Mouse (Mus musculus) limb, embryonic 14.5 days (tissue): Measurements from ENCODE around the gene Omg. TPM values are rescaled to one million over a fixed set of nuclear protein-coding genes. Genes with fewer than 3 reads are reported as not detected.

ENCODE experiments used
- ATAC-seq: fragments of 200-750 bp; cut with Nextera tagmentation; 2 replicates; pipeline ENCODE4 v1.8.0; 2017; ENCODE audit warnings: low read depth, moderate number of reproducible peaks, moderate TSS enrichment; ENCODE audit not compliant: low FRiP score
- DNase-seq: peaks from one replicate; pipeline ENCODE4 v3.0.0-alpha.2; 2015; ENCODE audit warnings: low spot score
- H3K27ac ChIP-seq: fragments of 300-500 bp; sonication (generic); replicated peaks from 2 replicates; pipeline ENCODE4 v1.5.1; 2014; ENCODE audit warnings: low read depth, mild to moderate bottlenecking, low read length, moderate library complexity, mixed read lengths
- H3K27me3 ChIP-seq: fragments of 300-500 bp; sonication (generic); 2 replicates; pipeline ENCODE4 v1.6.1; 2014; ENCODE audit warnings: low read length, mixed read lengths; ENCODE audit not compliant: control insufficient read depth, insufficient read depth
- H3K36me3 ChIP-seq: fragments of 300-500 bp; sonication (generic); 2 replicates; pipeline ENCODE4 v1.6.1; 2014; ENCODE audit warnings: mild to moderate bottlenecking, low read length, moderate library complexity, mixed read lengths; ENCODE audit not compliant: control insufficient read depth, insufficient read depth
- H3K4me1 ChIP-seq: fragments of 300-500 bp; sonication (generic); 2 replicates; pipeline ENCODE4 v1.6.1; 2014; ENCODE audit warnings: antibody characterized with exemption, low read length, mixed read lengths; ENCODE audit not compliant: control insufficient read depth, insufficient read depth
- H3K4me2 ChIP-seq: fragments of 300-500 bp; sonication (generic); replicated peaks from 2 replicates; pipeline ENCODE4 v1.6.1; 2014; ENCODE audit warnings: low read depth, mild to moderate bottlenecking, low read length, moderate library complexity; ENCODE audit not compliant: severe bottlenecking
- H3K4me3 ChIP-seq: fragments of 300-500 bp; sonication (generic); replicated peaks from 2 replicates; pipeline ENCODE4 v1.5.1; 2014; ENCODE audit warnings: low read length
- H3K9ac ChIP-seq: fragments of 300-500 bp; sonication (generic); 2 replicates; pipeline ENCODE4 v1.6.1; 2014; ENCODE audit warnings: mild to moderate bottlenecking, low read depth, low read length, moderate library complexity; ENCODE audit not compliant: severe bottlenecking
- H3K9me3 ChIP-seq: fragments of 300-500 bp; sonication (generic); 2 replicates; pipeline ENCODE4 v1.6.1; 2016; ENCODE audit warnings: low read length; ENCODE audit not compliant: control insufficient read depth
- POLR2A ChIP-seq: fragments of 200-500 bp; IDR thresholded peaks from 2 replicates; pipeline ENCODE4 v1.8.0; 2012; ENCODE audit warnings: inconsistent platforms, mild to moderate bottlenecking, moderate library complexity, borderline replicate concordance; ENCODE audit not compliant: insufficient read depth, insufficient read length; ENCODE audit errors: extremely low read depth
- WGBS: fragments of 180-500 bp; shearing (Covaris S2); extraction: QIAGEN DNeasy Blood & Tissue Kit; methylation state at CpG from one replicate; pipeline ENCODE4 v1.1.7; 2014; 5-methylcytosine and 5-hydroxymethylcytosine counted together
- polyA plus RNA-seq, 2 experiments: library from polyadenylated mRNA; depleted of rRNA in 1 of 2; stranded (reverse) in 1 of 2; unstranded in 1 of 2; fragments of >200 nt; fragmentation: Nextera tagmentation in 1 of 2; extraction: Ambion mirVana in 1 of 2; gene quantifications; 2 replicates each; pipeline versions ENCODE4 v1.2.1 to v1.2.3; 2012 to 2014

Gene Omg
- polyA plus RNA-seq, 2 experiments: 0.03 to 0.26 TPM

DNA sequence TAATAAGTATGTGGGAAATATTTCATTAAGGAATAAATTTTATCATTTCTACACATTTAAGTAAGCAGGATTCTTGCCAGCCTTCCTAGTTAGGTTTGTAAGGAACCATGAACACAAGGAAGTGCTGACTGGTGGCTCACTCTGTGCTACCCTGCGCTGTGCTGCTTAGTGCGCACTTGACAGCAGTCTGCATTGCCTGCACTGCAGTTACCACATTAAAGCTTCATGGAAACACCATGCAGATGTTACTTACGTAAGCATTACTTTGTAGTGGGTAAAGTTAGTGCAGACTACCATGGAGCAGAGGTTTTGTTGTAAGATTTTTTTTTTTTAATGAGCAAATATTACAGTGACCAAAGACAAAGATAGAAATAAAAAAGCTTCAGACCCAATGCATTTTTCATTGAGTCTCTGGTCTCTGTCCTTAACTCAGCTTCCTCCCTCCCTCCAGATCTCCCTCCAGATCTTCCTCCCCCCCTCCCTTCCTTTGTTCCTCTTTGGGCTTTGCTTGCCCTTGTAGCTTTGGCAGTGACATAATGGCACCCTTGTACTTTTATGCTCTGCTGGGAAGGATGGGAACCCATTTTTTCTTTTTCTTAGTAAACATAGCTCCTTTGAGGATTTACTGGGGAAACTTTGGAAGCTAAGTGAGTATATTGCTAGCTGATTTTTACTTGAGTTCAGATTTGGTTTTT lies 43.0 kb downstream of the Omg start:
- DNase-seq: no peak
- Histone ChIP-seq H3K9ac (no peak overlapping the region), H3K4me3 (no peak overlapping the region), H3K36me3 (peaks cover 59% of the 10 kb centered on the region), H3K27ac (no peak overlapping the region), H3K27me3 (no peaks in the 10 kb centered on the region), H3K4me2 (no peak overlapping the region), H3K9me3 (no peaks in the 10 kb centered on the region), H3K4me1 (no peaks in the 10 kb centered on the region)
- no peak for ATAC-seq
- TF ChIP-seq POLR2A: no peak
- 91% methylated on average over 3 of the region's 3 CpGs for WGBS

DNA sequence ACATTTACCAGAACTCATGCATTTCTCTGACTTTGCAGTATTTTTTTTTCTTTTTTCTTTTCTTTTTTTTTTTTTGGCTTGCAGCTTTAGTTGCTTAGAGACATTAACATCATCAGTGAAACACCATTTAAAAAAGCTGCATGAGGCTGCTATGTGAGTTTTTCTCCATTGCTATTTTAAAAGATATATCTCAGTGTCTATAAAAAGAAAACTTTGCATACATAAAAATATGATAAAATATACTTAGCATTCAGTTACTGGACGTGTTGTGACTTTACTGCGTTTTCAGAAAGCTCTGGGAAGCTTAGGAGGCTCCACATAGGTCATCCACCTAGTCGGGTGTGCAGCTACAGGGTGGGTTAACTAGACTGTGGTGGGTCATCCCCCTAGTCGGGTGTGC lies 44.0 kb downstream of the Omg start:
- Histone ChIP-seq H3K27me3 (no peaks in the 10 kb centered on the region), H3K9me3 (no peaks in the 10 kb centered on the region), H3K4me2 (no peak overlapping the region), H3K27ac (no peak overlapping the region), H3K36me3 (peaks cover 60% of the 10 kb centered on the region), H3K4me3 (no peak overlapping the region), H3K9ac (no peak overlapping the region), H3K4me1 (no peaks in the 10 kb centered on the region)
- DNase-seq (no peak), ATAC-seq (no peak)
- TF ChIP-seq POLR2A: no peak
- WGBS: 87% methylated on average over 4 of the region's 4 CpGs

DNA sequence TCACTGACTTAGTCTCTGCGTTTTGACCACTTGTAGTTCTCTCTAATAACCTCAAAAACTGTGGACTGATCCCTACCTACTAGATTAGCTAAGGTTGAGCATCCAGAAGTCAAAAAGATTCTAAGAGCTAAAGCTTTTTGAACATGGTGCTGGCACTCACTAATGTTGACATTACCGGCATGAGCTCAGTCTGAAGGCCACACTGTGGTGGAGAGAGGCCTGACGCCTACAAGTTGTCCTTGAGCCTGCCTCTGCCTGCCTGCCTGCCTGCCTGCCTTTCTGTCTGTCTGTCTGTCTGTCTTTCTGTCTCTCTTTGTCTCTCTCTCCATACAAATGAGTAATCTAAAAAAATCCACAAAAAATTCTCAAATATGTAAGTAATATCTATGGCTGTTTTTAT lies 46.0 kb downstream of the Omg start:
- ATAC-seq (no peak), DNase-seq (no peak)
- no peak for TF ChIP-seq POLR2A
- H3K9ac ChIP-seq: no peak overlapping the region
- H3K4me3 ChIP-seq: no peak overlapping the region
- H3K36me3 ChIP-seq: peaks cover 64% of the 10 kb centered on the region
- WGBS: 93% methylated on average over 3 of the region's 3 CpGs
- no peaks in the 10 kb centered on the region for H3K9me3 ChIP-seq
- no peak overlapping the region for H3K27ac ChIP-seq
- H3K4me1 ChIP-seq: no peaks in the 10 kb centered on the region
- H3K4me2 ChIP-seq: no peak overlapping the region
- H3K27me3 ChIP-seq: no peaks in the 10 kb centered on the region

DNA sequence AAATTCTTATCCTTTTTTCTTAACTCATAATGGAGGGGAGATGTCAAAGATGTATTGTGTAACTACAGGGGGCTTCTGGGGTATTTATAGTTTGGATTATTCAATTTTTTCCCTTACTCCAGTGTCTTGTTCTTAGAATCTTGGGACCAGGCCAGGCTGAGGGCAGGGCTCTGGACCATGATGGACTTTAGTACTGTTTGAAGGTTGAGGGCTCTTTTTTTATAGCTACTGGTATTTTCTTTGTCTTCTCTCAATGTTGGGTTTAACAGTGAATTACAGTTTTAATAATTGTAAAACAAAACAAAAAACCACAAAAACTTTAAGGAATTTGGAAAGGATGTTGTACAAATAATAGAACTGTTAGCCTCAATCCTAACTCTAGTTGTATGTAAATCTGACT lies 50.9 kb downstream of the Omg start:
- no peak for DNase-seq

More for the DNA sequence above, 50.9 kb downstream of the Omg start:
- H3K4me2 ChIP-seq: no peak overlapping the region
- ATAC-seq: no peak
- TF ChIP-seq POLR2A: no peak
- H3K27me3 ChIP-seq: no peaks in the 10 kb centered on the region
- H3K4me1 ChIP-seq: no peaks in the 10 kb centered on the region
- no peak overlapping the region for H3K9ac ChIP-seq
- H3K9me3 ChIP-seq: no peaks in the 10 kb centered on the region
- H3K27ac ChIP-seq: no peak overlapping the region
- peaks cover 59% of the 10 kb centered on the region for H3K36me3 ChIP-seq
- H3K4me3 ChIP-seq: no peak overlapping the region

Other genes starting within 250 kb of the Omg start
- 640 and 929 TPM in 2 replicates for gene Wsb1, start 249.4 kb downstream of the Omg start, polyA plus RNA-seq (2012; rRNA removed)
- 384 and 448 TPM in 2 replicates for gene Wsb1, start 249.4 kb downstream of the Omg start, polyA plus RNA-seq (2014; fragmentation: Nextera tagmentation; extraction: Ambion mirVana)
- not detected in 2 replicates for gene Gm9964, start 207.2 kb downstream of the Omg start, polyA plus RNA-seq (2012; rRNA removed)
- not detected in 2 replicates for gene Gm9964, start 207.2 kb downstream of the Omg start, polyA plus RNA-seq (2014; fragmentation: Nextera tagmentation; extraction: Ambion mirVana)
- 21.7 and 25.2 TPM in 2 replicates for gene Nf1, start 164.4 kb downstream of the Omg start, polyA plus RNA-seq (2012; rRNA removed)
- gene Nf1, start 164.4 kb downstream of the Omg start, polyA plus RNA-seq (2014; fragmentation: Nextera tagmentation; extraction: Ambion mirVana): 10.8 and 12.1 TPM in 2 replicates
- gene Evi2b, start 19.7 kb upstream of the Omg start, polyA plus RNA-seq (2012; rRNA removed): 4.6 and 4.9 TPM in 2 replicates
- 2.2 and 2.5 TPM in 2 replicates for gene Evi2b, start 19.7 kb upstream of the Omg start, polyA plus RNA-seq (2014; fragmentation: Nextera tagmentation; extraction: Ambion mirVana)
- 0.13 and 0.16 TPM in 2 replicates for gene Evi2, start 26.5 kb upstream of the Omg start, polyA plus RNA-seq (2012; rRNA removed)
- gene Evi2, start 26.5 kb upstream of the Omg start, polyA plus RNA-seq (2014; fragmentation: Nextera tagmentation; extraction: Ambion mirVana): 0.84 and 1.1 TPM in 2 replicates
- gene Evi2a, start 26.5 kb upstream of the Omg start, polyA plus RNA-seq (2012; rRNA removed): 4.4 and 6.0 TPM in 2 replicates
- gene Evi2a, start 26.5 kb upstream of the Omg start, polyA plus RNA-seq (2014; fragmentation: Nextera tagmentation; extraction: Ambion mirVana): 5.8 TPM in 2 replicates
- gene Rab11fip4, start 87.1 kb upstream of the Omg start, polyA plus RNA-seq (2012; rRNA removed): 16.4 and 23.3 TPM in 2 replicates
- 7.4 and 8.4 TPM in 2 replicates for gene Rab11fip4, start 87.1 kb upstream of the Omg start, polyA plus RNA-seq (2014; fragmentation: Nextera tagmentation; extraction: Ambion mirVana)